Mouse (Mus musculus): Measurements from ENCODE around the gene Cdk2ap2. TPM values are rescaled to one million over a fixed set of nuclear protein-coding genes. Genes with fewer than 3 reads are reported as not detected.

The Cdk2ap2 gene
- polyA plus RNA-seq, 1 experiment = 140 TPM

GRCm38 (mm10) chr19:4142416-4143173 is 45.6 kb downstream of the Cdk2ap2 start:
- peaks cover 69% of the 10 kb centered on the region for H3K4me1 ChIP-seq
- TF ChIP-seq GATA1 (IDR thresholded peaks at IDR 0.05; ENCODE audit: borderline replicate concordance, low read length) (no peak), FLI1 (IDR thresholded peaks at IDR 0.05; ENCODE audit: low read length) (no peak)
- H3K36me3 ChIP-seq (replicated peaks; ENCODE audit: low read length) = peaks cover 2% of the 10 kb centered on the region
- H3K27me3 ChIP-seq (replicated peaks) = peaks cover 40% of the 10 kb centered on the region
- H3K9me3 ChIP-seq = no peaks in the 10 kb centered on the region; the same call in 1 of the 2 replicates
- no peak overlapping the region for H3K4me3 ChIP-seq (replicated peaks)

GRCm38 (mm10) chr19:4143759-4144268 is 46.8 kb downstream of the Cdk2ap2 start, which contains the start of gene Cabp4:
TSS of gene Cabp4 (minus strand) at chr19:4144033.
- Histone ChIP-seq H3K4me3 (replicated peaks) (no peak within 1 kb of the TSS), H3K4me1 (peaks cover 68% of the 10 kb centered on the region), H3K27me3 (replicated peaks) (peaks cover 35% of the 10 kb centered on the region), H3K36me3 (replicated peaks; ENCODE audit: low read length) (peaks cover 2% of the 10 kb centered on the region), H3K9me3 (no peaks in the 10 kb centered on the region; the same call in 1 of the 2 replicates)
- TF ChIP-seq GATA1 (IDR thresholded peaks at IDR 0.05; ENCODE audit: borderline replicate concordance, low read length) (no peak), FLI1 (IDR thresholded peaks at IDR 0.05; ENCODE audit: low read length) (no peak)

- peaks cover 69% of the 10 kb centered on the region for H3K4me1 ChIP-seq
- TF ChIP-seq FLI1 (IDR thresholded peaks at IDR 0.05; ENCODE audit: low read length) = no peak
- no peak for TF ChIP-seq GATA1 (IDR thresholded peaks at IDR 0.05; ENCODE audit: borderline replicate concordance, low read length)
These were observed 47.8 kb downstream of the Cdk2ap2 start for GRCm38 (mm10) chr19:4144550-4145498.

GRCm38 (mm10) chr19:4145936-4146335 is 49.0 kb downstream of the Cdk2ap2 start:
- peaks cover 73% of the 10 kb centered on the region for H3K4me1 ChIP-seq

More at GRCm38 (mm10) chr19:4144550-4145498, 47.8 kb downstream of the Cdk2ap2 start:
- H3K4me3 ChIP-seq (replicated peaks) = no peak overlapping the region
- H3K9me3 ChIP-seq = no peaks in the 10 kb centered on the region; the same call in 1 of the 2 replicates
- peaks cover 11% of the 10 kb centered on the region for H3K36me3 ChIP-seq (replicated peaks; ENCODE audit: low read length)
- H3K27me3 ChIP-seq (replicated peaks) = peaks cover 30% of the 10 kb centered on the region

GRCm38 (mm10) chr19:4146366-4147021 is 49.5 kb downstream of the Cdk2ap2 start:
- no peak for TF ChIP-seq FLI1 (IDR thresholded peaks at IDR 0.05; ENCODE audit: low read length)
- TF ChIP-seq GATA1 (IDR thresholded peaks at IDR 0.05; ENCODE audit: borderline replicate concordance, low read length) = no peak
- no peaks in the 10 kb centered on the region; the same call in 1 of the 2 replicates for H3K9me3 ChIP-seq
- no peak overlapping the region for H3K4me3 ChIP-seq (replicated peaks)
- H3K27me3 ChIP-seq (replicated peaks) = peaks cover 15% of the 10 kb centered on the region
- H3K4me1 ChIP-seq = peaks cover 79% of the 10 kb centered on the region
- H3K36me3 ChIP-seq (replicated peaks; ENCODE audit: low read length) = peaks cover 28% of the 10 kb centered on the region

More at GRCm38 (mm10) chr19:4145936-4146335, 49.0 kb downstream of the Cdk2ap2 start:
- peaks cover 22% of the 10 kb centered on the region for H3K36me3 ChIP-seq (replicated peaks; ENCODE audit: low read length)
- peaks cover 20% of the 10 kb centered on the region for H3K27me3 ChIP-seq (replicated peaks)
- TF ChIP-seq FLI1 (IDR thresholded peaks at IDR 0.05; ENCODE audit: low read length) = no peak
- TF ChIP-seq GATA1 (IDR thresholded peaks at IDR 0.05; ENCODE audit: borderline replicate concordance, low read length) = no peak
- H3K4me3 ChIP-seq (replicated peaks) = no peak overlapping the region
- no peaks in the 10 kb centered on the region; the same call in 1 of the 2 replicates for H3K9me3 ChIP-seq

GRCm38 (mm10) chr19:4147022-4147405 is 50.0 kb downstream of the Cdk2ap2 start:
- H3K4me1 ChIP-seq = peaks cover 84% of the 10 kb centered on the region

GRCm38 (mm10) chr19:4147782-4148490 is 51.0 kb downstream of the Cdk2ap2 start:
- Histone ChIP-seq H3K36me3 (replicated peaks; ENCODE audit: low read length) (peaks cover 42% of the 10 kb centered on the region), H3K27me3 (replicated peaks) (peaks cover 6% of the 10 kb centered on the region), H3K9me3 (no peaks in the 10 kb centered on the region; the same call in 1 of the 2 replicates), H3K4me1 (peaks cover 85% of the 10 kb centered on the region), H3K4me3 (replicated peaks) (peak overlapping the region; percentile 92)
- TF ChIP-seq FLI1 (IDR thresholded peaks at IDR 0.05; ENCODE audit: low read length) (no peak), GATA1 (IDR thresholded peaks at IDR 0.05; ENCODE audit: borderline replicate concordance, low read length) (no peak)

More at GRCm38 (mm10) chr19:4147022-4147405, 50.0 kb downstream of the Cdk2ap2 start:
- Histone ChIP-seq H3K4me3 (replicated peaks) (no peak overlapping the region), H3K36me3 (replicated peaks; ENCODE audit: low read length) (peaks cover 33% of the 10 kb centered on the region), H3K9me3 (no peaks in the 10 kb centered on the region; the same call in 1 of the 2 replicates), H3K27me3 (replicated peaks) (peaks cover 13% of the 10 kb centered on the region)
- TF ChIP-seq GATA1 (IDR thresholded peaks at IDR 0.05; ENCODE audit: borderline replicate concordance, low read length) = no peak
- TF ChIP-seq FLI1 (IDR thresholded peaks at IDR 0.05; ENCODE audit: low read length) = no peak

- Histone ChIP-seq H3K27me3 (replicated peaks) (peaks cover under 1% of the 10 kb centered on the region), H3K9me3 (no peaks in the 10 kb centered on the region; the same call in 1 of the 2 replicates), H3K4me1 (peaks cover 87% of the 10 kb centered on the region), H3K36me3 (replicated peaks; ENCODE audit: low read length) (peaks cover 47% of the 10 kb centered on the region), H3K4me3 (replicated peaks) (peak within 1 kb of the TSS; percentile 92)
- TF ChIP-seq FLI1 (IDR thresholded peaks at IDR 0.05; ENCODE audit: low read length) = no peak
These were observed 51.5 kb downstream of the Cdk2ap2 start, which contains the start of gene Coro1b for GRCm38 (mm10) chr19:4148491-4148806. TSS of gene Coro1b (plus strand) at chr19:4148619.

Other genes starting within 250 kb of the Cdk2ap2 start
- 6.8 and 18.7 TPM in 2 replicates for gene Chka, start 245.4 kb upstream of the Cdk2ap2 start, polyA plus RNA-seq (2012; ENCODE audit: insufficient read depth, low replicate concordance)
- 39.3 and 78.0 TPM in 2 replicates for gene Tcirg1, start 190.0 kb upstream of the Cdk2ap2 start, polyA plus RNA-seq (2012; ENCODE audit: insufficient read depth, low replicate concordance)
- gene Ndufs8, start 184.4 kb upstream of the Cdk2ap2 start, polyA plus RNA-seq (2012; ENCODE audit: insufficient read depth, low replicate concordance) = 38.8 and 142 TPM in 2 replicates
- 2.8 TPM in 1 of 2 replicates, not detected in the other for gene Aldh3b1, start 167.4 kb upstream of the Cdk2ap2 start, polyA plus RNA-seq (2012; ENCODE audit: insufficient read depth, low replicate concordance)
- gene Unc93b1, start 162.0 kb upstream of the Cdk2ap2 start, polyA plus RNA-seq (2012; ENCODE audit: insufficient read depth, low replicate concordance) = 30.5 and 188 TPM in 2 replicates
- gene Aldh3b3, start 138.5 kb upstream of the Cdk2ap2 start, polyA plus RNA-seq (2012; ENCODE audit: insufficient read depth, low replicate concordance) = 0.04 TPM in 1 of 2 replicates, not detected in the other
- not detected in 2 replicates for gene Aldh3b2, start 124.9 kb upstream of the Cdk2ap2 start, polyA plus RNA-seq (2012; ENCODE audit: insufficient read depth, low replicate concordance)
- 6.4 TPM in 1 of 2 replicates, not detected in the other for gene Acy3, start 110.6 kb upstream of the Cdk2ap2 start, polyA plus RNA-seq (2012; ENCODE audit: insufficient read depth, low replicate concordance)
- not detected in 2 replicates for gene Tbx10, start 104.4 kb upstream of the Cdk2ap2 start, polyA plus RNA-seq (2012; ENCODE audit: insufficient read depth, low replicate concordance)
- gene Nudt8, start 96.6 kb upstream of the Cdk2ap2 start, polyA plus RNA-seq (2012; ENCODE audit: insufficient read depth, low replicate concordance) = 11.7 and 19.3 TPM in 2 replicates
- gene Gm49405, start 96.6 kb upstream of the Cdk2ap2 start, polyA plus RNA-seq (2012; ENCODE audit: insufficient read depth, low replicate concordance) = 0.74 and 0.93 TPM in 2 replicates
- gene Doc2g, start 93.9 kb upstream of the Cdk2ap2 start, polyA plus RNA-seq (2012; ENCODE audit: insufficient read depth, low replicate concordance) = 2.7 and 7.3 TPM in 2 replicates
- gene Ndufv1, start 84.4 kb upstream of the Cdk2ap2 start, polyA plus RNA-seq (2012; ENCODE audit: insufficient read depth, low replicate concordance) = 111 and 122 TPM in 2 replicates
- gene Gstp1, start 59.2 kb upstream of the Cdk2ap2 start, polyA plus RNA-seq (2012; ENCODE audit: insufficient read depth, low replicate concordance) = 128 and 173 TPM in 2 replicates
- gene Gstp2, start 51.2 kb upstream of the Cdk2ap2 start, polyA plus RNA-seq (2012; ENCODE audit: insufficient read depth, low replicate concordance) = not detected in 2 replicates
- gene Gstp3, start 37.6 kb upstream of the Cdk2ap2 start, polyA plus RNA-seq (2012; ENCODE audit: insufficient read depth, low replicate concordance) = not detected in 2 replicates
- not detected in 2 replicates for gene Cabp2, start 15.6 kb upstream of the Cdk2ap2 start, polyA plus RNA-seq (2012; ENCODE audit: insufficient read depth, low replicate concordance)
- 122 and 153 TPM in 2 replicates for gene Pitpnm1, start 2.8 kb downstream of the Cdk2ap2 start, polyA plus RNA-seq (2012; ENCODE audit: insufficient read depth, low replicate concordance)
- 293 and 434 TPM in 2 replicates for gene Aip, start 28.7 kb downstream of the Cdk2ap2 start, polyA plus RNA-seq (2012; ENCODE audit: insufficient read depth, low replicate concordance)
- gene Gpr152, start 42.6 kb downstream of the Cdk2ap2 start, polyA plus RNA-seq (2012; ENCODE audit: insufficient read depth, low replicate concordance) = not detected in 2 replicates
- 0.51 and 1.2 TPM in 2 replicates for gene Cabp4, start 46.9 kb downstream of the Cdk2ap2 start, polyA plus RNA-seq (2012; ENCODE audit: insufficient read depth, low replicate concordance)
- 110 and 364 TPM in 2 replicates for gene Coro1b, start 51.4 kb downstream of the Cdk2ap2 start, polyA plus RNA-seq (2012; ENCODE audit: insufficient read depth, low replicate concordance)
- 777 and 793 TPM in 2 replicates for gene Ptprcap, start 56.4 kb downstream of the Cdk2ap2 start, polyA plus RNA-seq (2012; ENCODE audit: insufficient read depth, low replicate concordance)
- 108 and 492 TPM in 2 replicates for gene Rps6kb2, start 66.2 kb downstream of the Cdk2ap2 start, polyA plus RNA-seq (2012; ENCODE audit: insufficient read depth, low replicate concordance)
- gene Carns1, start 78.3 kb downstream of the Cdk2ap2 start, polyA plus RNA-seq (2012; ENCODE audit: insufficient read depth, low replicate concordance) = 1.3 and 5.6 TPM in 2 replicates
- 24.1 and 31.5 TPM in 2 replicates for gene Tbc1d10c, start 94.1 kb downstream of the Cdk2ap2 start, polyA plus RNA-seq (2012; ENCODE audit: insufficient read depth, low replicate concordance)
- 268 and 792 TPM in 2 replicates for gene Ppp1ca, start 94.9 kb downstream of the Cdk2ap2 start, polyA plus RNA-seq (2012; ENCODE audit: insufficient read depth, low replicate concordance)
- gene Rad9a, start 104.5 kb downstream of the Cdk2ap2 start, polyA plus RNA-seq (2012; ENCODE audit: insufficient read depth, low replicate concordance) = 22.1 and 24.3 TPM in 2 replicates
- 0.09 and 2.0 TPM in 2 replicates for gene Clcf1, start 117.1 kb downstream of the Cdk2ap2 start, polyA plus RNA-seq (2012; ENCODE audit: insufficient read depth, low replicate concordance)
- gene AC109138.7, start 117.2 kb downstream of the Cdk2ap2 start, polyA plus RNA-seq (2012; ENCODE audit: insufficient read depth, low replicate concordance) = 8.5 and 73.0 TPM in 2 replicates
- gene Pold4, start 134.7 kb downstream of the Cdk2ap2 start, polyA plus RNA-seq (2012; ENCODE audit: insufficient read depth, low replicate concordance) = 67.5 and 91.7 TPM in 2 replicates
- 16.5 and 28.6 TPM in 2 replicates for gene Ssh3, start 172.0 kb downstream of the Cdk2ap2 start, polyA plus RNA-seq (2012; ENCODE audit: insufficient read depth, low replicate concordance)
- gene Ankrd13d, start 186.0 kb downstream of the Cdk2ap2 start, polyA plus RNA-seq (2012; ENCODE audit: insufficient read depth, low replicate concordance) = 5.6 TPM in 1 of 2 replicates, not detected in the other
- 265 and 541 TPM in 2 replicates for gene Grk2, start 209.0 kb downstream of the Cdk2ap2 start, polyA plus RNA-seq (2012; ENCODE audit: insufficient read depth, low replicate concordance)